Mouse (Mus musculus): ENCODE measurements at regions not wholly inside any gene's neighbourhood (a gene's known extent, or its start where the extent isn't known, plus 50 kb on each side); places are given as distances from the start of the nearest gene placed in this dataset.

DNA sequence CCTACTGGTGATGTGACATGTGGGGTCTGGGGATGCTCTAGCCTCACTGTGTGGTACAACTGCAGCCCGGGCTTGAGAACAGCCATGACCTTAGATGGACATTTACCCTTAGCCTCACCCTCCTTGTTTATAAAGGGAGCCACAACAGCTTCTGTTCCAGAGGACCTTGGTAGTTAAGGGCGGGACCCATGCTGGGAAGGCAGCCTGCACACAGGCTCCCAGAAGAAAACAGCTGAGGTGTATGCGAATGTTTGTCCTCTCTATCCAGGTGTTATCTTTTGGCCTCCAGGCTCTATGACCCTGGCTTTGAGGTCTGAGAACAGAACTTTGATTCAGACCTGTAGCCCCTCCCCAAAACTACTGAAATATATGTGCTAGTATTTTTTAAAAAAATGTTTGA is 102.1 kb upstream of the Mki67 start:
- no peak for DNase-seq

DNA sequence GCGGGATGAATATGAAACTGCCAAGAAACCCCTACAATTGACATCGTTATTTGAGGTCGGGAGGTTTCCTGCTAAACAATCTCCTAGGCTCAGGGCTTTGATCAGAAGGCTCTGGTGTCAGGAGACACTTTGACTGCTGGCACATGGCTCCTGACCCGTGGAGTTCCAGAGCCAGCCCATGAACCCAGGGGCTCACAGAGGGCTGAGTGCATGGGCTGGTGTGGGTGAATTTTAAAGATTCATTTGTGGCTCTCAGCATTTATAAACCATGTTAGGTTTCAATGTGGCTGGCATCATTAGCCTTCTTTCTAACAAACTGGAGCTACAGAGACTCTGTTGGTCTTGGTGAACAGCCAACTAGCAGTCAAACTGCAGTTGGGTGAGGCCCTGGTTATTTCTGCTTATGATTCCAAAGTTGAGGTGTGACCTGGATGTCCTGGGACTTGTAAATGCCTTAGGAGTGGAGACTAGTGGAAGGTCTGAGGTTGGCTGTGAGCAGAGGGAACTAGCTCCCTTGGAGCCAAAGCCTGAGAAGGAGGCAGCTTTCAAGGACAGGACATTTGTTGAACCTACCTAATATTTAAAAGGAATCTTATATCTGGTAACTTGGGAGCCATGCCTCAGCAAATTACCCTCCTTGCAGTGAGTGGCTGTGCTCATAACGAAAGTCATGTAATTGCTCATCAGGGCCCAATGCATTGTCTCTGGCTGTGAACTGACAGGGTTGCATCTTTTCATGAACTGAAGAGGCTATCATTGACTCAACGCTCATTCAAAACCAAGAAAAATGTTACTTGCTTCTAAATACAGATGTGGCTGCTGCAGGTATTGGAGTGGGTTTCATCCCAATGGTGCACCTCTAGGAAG is 108.0 kb upstream of the Mki67 start:
- DNase-seq = no peak

DNA sequence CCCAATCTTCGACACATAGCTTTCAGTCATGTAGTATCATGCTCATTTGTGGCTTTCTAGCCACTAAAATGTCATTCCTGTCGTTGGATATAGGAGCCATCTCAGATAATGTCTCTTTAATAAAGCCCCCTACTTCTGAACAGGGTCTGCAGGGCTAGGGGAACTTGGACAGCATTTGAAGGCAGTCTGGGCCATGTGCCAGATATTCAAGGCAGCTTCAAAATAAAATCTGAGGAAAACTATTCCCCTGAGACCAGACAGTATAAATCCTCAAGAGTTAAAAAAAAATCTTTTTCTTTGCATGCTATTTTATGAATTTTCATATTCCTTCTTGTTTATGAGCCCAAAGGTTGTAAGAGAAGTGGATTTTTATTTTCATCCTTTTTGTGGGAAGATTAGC is 113.1 kb upstream of the Mki67 start:
- DNase-seq = no peak

DNA sequence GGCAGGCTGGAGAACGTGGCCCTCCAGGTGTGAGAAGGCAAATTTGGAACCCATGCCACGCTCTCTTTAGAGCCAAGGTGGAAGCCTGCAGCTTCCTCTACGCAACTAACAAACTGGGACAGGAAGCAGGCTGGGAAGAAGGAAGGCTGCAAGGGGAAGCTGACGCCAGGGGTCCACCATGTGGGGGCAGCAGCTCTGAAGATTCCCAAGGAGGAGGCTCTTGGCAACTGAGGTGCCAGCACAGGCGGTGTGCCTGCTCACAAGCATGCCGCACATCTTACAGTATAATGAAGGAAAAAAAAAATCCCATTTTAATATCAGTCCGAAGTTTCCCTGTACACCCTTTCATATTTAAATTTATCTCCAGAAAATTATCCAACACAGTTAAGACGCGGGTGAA is 117.3 kb upstream of the Mki67 start:
- no peak for DNase-seq

DNA sequence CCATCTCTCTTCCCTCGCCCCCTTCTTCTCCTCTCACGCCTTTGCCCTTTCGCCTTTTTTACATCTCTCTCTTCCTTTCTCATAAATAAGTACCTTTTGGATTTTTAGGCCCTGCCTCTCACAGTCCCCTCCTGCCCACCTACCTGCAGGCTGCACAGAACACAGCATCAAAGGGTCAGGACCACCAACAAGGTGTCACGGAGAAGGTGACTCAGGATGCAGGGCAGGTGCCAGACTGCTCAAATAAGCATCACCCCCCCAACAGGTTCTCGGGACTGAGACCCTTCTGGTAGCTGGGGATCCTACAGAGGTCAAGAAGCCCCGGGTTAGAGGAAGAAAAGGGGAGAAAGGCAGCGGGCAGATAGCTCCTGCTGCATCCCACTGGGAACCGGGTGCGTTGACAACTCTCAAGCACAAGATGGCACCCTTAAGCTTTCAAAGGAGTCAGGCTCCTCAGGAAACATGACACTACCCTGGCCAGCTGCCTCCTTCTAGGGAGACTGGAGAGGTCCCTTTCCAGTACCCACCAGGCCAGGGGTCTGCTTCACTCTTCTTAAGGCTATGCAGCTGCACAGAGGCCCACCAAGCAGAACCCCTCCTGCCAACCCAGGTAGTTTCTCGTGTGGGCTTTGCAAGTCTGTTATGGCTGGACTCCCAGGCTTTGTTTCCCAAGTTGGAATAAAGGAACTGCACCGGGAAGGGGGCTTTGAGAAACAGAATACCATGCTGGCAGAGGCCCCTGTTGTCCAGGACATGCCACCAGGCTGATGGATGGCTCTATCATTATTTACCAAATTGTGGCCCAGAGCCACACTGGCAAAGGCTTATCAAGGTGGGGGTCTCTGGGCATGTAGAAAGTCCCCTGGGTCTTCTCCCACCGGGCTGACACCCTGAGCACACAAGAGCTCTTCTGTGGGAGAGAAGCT is 120.9 kb upstream of the Mki67 start:
- DNase-seq = peak; percentile 41 to 69

DNA sequence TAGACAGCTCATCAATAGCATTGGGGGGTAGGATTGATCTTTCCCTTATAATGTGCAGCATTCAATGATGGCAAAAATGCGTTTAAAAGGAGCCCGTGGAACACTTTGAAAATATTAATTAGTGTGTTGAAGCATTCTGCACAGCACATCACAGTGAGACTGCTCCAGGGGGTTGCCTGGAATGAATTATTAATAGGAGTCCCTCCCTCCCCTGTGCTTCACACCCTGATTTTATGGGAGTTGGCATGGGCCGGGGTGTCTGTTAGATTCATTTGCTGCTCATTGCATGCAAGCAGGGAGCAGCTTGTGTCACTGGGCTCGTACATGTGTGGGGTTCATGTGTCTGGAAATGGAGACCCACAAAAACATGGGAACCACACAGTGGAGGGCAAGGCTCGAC is 127.9 kb upstream of the Mki67 start:
- DNase-seq = no peak

DNA sequence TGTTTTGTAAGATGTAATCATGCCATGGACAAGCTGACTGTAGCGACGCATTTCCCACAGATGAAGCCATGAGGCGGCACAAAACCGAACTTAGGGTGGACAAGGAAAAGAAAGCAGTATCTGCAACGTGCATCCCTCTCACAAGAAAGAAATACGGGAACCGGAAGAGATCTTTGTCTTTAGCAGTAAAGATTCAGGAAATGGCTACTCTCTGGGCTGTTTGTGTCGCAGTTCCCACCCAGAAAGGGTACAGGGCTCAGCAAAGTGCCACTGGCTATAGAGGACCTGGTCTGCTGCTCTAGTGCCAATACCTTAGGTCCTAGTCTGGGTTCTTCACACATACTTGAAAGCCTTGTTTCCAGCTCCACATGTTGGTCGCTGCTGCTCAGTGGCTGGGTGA is 131.1 kb upstream of the Mki67 start:
- DNase-seq = no peak

DNA sequence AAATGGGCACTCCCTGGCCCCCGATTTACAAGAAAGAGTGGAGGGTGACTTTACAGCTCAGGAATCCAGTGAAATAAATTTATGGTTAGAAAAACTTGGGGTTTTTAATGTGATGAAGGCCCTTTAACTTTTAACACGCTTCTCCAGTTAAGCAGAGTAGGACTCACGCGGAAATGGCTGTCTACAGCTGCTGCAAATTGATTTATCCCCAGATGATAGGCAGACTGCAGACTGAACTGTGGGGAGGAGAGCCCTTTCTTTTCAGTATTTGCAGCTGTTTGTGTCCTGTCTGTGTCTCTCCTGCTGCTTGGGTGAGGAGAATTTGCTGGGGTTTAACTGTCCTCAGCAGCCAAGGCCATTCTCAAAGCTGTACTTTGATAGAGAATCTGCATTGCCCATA is 132.0 kb upstream of the Mki67 start:
- DNase-seq = no peak

DNA sequence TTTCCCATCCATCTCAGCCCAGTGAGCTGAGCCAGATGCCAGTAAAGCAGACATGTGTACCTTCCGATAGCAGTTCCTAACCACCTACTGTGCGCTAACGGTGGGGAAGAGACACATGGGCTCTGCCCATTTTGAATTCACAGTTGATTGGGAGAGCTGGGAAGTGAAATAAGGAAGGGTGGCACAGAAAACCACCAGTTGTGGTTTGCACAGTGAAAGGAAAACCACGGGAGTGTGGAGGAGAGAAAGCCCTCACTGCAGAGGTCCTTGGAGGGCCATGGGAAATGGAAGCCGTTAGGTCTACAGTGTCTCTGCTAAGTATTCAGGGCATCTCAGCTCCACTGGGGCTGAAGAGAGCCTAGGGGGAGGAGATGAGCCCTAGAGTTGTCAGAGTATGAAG is 132.7 kb upstream of the Mki67 start:
- no peak for DNase-seq

DNA sequence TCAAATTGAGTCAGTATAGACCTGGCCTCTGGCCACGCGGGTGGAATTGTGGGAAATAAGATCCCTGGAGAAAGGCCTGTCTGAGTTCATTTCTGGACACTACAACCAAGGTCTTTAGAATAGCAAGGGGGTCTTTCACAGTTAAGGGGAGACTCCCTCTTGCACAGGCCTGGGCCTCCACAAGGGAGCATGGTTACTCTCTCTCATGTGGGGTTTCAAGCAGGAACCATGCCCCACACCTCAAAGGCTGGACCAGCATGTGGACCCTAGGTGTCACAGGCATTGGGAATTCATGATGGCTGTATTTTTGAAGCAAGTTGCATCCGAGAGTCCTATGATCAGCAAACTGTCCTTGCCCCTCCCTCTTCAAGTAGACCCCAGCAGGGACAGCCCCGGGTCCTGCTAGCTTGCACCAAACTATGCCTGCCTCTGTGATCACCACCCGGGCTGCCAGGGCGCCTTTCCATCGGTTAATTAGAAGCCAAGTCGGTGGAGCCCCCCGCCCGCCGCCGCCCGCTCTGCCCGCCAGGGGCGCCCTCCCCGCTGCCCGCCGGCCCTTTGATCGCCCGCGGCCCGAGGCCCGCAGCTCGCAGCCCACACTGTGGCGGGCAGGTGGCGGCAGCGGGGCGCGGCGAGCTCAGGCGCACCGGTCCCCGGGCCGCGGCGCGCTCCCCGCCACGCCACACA is 137.1 kb upstream of the Mki67 start:
- peak in 1 of 2 experiments; percentile 33 for DNase-seq

DNA sequence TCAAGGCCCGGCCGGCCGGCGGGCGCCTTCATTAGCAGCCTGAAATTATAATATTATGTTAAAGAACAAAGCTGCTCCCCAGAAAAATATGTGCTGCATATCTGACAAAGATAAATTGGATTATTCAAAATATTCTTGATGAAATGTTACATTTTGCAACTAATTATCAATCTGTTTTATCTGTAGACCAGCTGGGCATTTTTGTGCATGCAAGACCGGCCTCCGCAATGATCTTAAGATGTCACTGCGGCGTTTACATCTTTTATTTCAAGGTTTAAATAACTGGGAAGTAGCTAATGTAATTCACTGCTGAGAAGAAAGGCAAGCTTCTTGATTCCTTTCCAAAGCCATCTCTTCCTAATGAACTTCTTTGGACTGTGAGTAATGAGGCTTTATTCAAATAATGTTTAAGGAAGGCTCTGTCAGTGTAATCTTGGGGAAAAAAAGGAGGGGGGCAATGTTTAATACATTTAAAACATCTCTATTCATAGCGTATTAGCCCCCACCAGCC is 137.7 kb upstream of the Mki67 start:
- DNase-seq = no peak

DNA sequence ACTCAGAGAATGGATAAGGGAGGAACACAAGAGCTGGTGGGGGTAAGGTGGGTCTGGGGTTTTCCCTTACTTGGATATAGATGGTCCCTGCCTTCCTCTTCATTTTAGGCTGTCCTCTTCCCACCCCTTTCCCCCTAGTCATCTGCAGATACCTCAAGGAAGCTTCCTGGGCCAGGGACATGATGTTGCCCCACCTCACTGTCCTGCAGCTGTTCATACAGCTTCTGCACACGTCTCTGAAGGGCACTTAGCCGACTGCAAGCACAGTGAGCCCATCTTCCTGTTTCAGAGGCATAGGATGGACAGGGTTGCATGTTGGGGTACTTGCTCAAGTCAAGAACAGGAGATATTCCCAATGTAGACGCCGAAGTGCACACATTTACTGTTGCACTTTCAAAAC is 144.1 kb upstream of the Mki67 start:
- DNase-seq = no peak

DNA sequence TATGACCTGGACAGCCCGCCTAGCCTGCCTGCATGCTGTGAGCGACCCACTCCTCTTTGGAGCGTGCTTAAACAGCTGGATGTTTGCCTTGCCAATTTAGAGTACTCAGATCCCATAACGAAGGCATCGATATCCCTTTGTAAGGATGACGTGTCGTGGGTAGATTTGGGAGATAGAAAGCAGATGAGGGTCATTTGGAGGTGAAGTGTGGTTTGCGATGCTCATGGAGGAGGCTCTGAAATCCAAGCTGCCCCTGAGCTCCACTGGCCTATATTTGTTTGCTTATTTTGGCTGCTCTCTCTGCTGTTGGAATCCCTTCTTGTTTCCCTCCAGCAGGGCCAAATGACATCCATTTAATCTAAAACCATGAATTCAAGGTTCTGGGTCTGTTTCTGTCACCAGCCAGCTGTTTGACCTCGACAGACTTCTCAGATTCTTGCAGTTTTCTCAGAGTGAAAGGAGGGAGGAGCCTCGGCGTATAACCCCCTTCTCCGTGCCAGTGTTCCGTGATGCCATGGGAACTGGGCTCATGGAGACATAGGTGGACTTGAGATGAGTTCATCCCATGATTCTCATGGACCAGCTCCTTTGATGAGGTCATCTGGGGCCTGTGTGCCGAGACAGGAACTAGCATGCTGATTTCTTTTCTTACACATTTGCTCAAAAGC is 144.7 kb upstream of the Mki67 start:
- no peak for DNase-seq

DNA sequence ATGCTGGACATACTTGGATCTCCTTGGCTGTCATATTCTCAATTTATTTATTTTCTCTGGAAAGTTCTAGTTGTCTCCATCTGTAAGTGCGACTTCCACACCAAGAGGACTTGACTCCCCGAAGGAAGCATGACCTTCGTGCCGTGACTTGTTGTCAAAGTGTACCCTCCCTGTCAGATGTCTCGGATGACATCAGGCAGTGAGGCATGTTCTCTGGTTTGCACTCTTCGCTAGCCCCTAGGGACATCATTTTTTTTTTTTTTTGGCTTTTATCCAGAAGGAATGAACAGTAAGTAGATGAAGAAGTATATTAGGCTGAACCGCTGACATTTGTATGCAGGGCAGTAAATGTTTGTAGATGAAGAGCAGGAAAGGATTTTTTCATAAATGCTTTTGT is 145.2 kb upstream of the Mki67 start:
- DNase-seq = no peak

DNA sequence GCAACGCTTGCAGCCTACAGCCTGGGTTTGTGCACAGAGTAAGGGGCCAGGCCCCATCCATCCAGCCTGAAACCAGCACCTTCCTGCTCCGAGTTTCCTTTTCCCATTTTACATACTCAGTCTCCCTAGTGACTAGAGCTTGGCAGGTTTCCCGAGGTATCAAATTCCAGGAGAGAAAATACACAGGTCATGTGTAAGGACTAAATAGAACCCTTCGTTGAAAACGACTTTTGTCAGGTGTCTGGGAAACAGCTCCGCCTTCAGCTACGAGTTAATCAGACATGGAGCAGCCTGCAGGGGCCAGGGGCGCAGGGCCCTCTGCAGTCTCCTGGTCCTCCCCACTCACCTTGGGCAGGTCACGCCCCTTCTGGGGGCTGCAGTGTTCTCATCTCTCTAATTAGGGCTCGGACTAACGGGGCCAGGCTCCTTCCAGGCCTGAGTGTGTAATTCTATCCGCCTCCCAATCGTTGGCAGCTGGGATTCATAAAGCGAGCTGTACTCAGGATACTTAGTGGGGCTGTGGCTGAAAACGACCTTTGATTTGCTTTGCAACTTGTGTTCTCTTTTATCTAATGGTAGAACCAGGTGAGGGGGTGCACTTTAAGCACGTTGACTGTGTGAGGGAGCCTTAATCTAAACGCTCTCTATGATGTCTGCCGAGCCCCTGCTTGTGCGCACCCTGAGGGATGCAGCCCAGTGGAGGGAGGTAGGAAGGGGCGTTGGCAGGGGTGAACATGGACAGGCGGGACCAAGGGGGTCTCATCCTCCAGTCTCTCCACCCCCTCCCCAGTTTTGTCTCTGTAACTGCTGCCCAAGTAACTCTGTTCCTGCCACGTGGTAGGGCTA is 147.6 kb upstream of the Mki67 start:
- DNase-seq = no peak

DNA sequence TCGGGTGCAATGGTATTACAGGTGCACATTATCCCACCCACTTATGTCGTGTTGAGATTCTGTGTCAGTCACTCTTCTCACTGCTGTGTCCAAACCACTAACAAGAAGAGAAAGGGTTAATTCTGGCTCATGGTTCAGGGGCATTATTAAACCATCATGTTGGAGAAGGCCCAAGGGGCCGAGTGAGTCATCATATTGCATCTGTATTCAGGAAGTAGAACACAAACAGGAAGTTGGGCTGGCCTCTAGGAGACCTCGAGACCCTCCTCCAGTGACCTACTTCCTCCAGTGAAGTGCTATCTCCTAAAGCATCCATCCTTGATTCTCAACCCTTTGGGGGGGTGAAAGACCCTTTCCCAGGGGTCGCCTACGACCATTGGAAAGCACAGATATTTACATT is 154.8 kb upstream of the Mki67 start:
- no peak for DNase-seq

DNA sequence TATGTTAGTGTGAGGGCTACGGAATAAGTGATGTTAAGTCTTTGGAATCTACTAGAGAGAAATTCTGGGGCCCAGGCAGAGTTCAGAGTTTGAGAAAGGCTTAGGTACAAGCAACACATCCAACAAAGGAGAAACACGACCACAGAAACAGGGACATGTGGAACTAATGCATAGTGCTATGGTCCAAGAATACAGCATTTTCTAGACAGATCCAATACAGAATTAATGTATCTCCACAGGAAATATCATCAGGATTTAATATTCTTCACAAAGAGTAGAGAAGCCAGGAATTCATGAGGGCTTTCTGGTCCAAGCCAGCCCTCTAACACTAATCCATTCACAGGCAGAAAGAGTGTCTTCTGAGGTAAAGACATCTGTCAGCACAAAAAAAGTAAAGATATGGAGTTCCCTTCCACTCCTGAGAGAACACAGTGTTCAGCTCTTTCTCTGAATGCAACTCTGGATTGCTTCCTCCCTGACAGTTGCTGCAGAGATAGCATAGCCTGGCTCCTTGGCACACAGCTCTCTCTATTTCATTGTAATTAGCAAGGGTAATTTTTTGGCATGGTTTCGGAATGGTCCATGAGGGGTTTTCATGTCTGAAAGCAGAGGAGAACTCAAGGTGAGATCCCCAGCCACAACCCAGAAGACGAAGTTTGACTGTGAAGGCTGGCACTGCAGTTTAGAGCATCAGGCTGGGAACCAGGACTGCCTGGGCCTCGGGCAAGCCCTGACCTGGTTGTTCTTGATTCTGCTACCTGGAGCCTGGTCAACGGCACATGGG is 161.1 kb upstream of the Mki67 start:
- no peak for DNase-seq

DNA sequence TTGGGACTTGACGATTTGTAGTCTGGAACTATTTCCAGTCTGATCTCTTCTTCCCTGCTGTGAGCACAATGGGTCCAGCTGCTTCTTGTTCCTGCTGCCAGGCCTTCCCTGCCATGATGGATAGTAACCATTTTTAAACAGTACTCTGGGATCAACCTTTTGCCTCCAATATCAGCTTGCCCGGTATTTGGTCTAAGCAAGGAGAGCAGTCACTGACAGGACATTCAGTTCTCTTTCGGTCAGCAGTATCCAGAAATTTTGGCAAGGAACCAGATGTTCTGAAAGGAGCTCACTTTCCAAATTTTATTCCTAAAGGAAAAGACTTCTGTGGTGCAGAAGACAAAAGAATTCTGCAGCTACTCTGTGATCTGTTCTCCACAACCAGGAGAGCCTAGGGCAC is 162.6 kb upstream of the Mki67 start:
- DNase-seq = no peak

DNA sequence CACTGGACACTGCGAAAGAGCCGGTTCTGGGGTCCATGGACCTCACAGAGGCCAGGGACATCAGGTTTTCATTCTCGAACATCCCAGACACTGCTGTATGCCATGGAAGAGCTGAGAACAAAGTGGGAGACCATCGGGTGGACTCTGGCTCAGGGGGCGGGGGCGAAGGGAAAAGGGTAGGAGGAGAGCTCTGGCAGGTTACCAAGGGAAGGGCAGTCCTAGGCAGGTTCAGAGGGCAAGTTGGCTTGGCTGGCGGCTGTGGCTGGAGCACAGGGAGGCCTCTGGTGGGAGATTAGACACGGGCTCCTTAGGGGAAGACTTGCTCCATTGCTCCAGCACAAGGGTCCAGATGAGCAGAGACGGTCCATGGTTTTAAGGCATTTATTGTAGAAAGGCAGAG is 164.3 kb upstream of the Mki67 start:
- no peak for DNase-seq

DNA sequence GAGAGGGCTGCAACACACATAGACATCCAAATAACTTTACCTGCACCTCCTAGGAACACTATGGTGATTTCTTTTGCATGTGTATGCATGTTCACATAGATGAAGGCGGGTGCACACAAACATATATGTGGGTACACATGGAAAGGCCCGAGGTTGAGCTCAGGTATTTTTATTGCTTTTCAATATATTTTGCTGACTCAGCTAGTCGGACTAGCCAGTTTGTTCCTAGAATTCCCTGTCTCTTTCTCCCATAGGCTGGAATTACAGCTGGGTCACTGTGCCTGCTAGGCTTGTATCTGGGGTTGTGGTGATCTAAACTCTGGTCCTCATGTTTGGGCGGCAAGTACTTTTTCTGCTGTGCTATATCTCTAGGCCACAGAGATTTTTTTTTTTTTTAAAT is 166.1 kb upstream of the Mki67 start:
- no peak for DNase-seq

DNA sequence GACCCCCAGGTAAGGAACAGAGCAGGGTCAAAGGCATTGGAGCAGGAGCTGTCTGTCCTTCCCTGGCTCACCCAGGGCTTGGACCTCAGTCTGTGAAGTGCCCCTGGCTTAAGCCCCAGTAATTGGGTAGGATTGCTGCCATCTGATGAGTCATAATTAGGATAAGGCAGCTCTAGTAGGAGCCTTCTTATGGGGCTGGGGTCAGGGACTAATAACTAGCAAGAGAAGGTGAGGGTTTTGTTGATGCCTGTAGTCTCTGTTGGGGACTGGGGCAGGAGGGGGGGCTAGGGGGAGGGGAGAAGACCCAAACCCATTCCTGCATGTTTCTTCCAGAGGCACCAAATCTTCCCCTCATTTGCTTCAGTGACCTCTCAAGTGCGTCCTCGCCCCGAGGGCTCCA is 172.4 kb upstream of the Mki67 start:
- no peak for DNase-seq
